ENCODE assay signal across 26 mouse cellular contexts in genomic region chr11:98332841-98333240, GRCm38 (mm10). TPM values are rescaled to one million over a fixed set of nuclear protein-coding genes. Genes with fewer than 3 reads are reported as not detected.
DNase-seq lines count a peak whose midpoint lies in the region; ATAC-seq and TF ChIP-seq lines count a peak whose summit lies in the region.
"Had no signal": no experiment of that assay in that cellular context is flagged by ENCODE, and none has a peak within 500 bp of the region (broad histone marks: within the 10 kb centered on the region; RNA-seq: fewer than 3 reads in every experiment).

No protein-coding gene starts in this region.

- 58% methylated on average over 4 of the region's 4 CpGs for whole genome bisulfite sequencing in cerebellum, adult 2 months
- WGBS in hindbrain, embryonic 14.5 days = 83% methylated on average over 4 of the region's 4 CpGs
- 68% methylated on average over 4 of the region's 4 CpGs for WGBS in hindbrain, embryonic 11.5 days
- WGBS in embryonic facial prominence, embryonic 10.5 days = 79% methylated on average over 4 of the region's 4 CpGs

- DNase-seq in cerebellum, adult 2 months = no peak
- no peak for DNase-seq in cerebellum, postnatal 25 days
- no peak for DNase-seq in hindbrain, embryonic 14.5 days (ENCODE audit: low spot score)
- no peak for DNase-seq in hindbrain, embryonic 11.5 days (ENCODE audit: low spot score)
- DNase-seq in right cerebral cortex, postnatal 14 days = peak; percentile 4
- no peak for DNase-seq in right cerebral cortex, postnatal 4 days
- no peak for DNase-seq in embryonic facial prominence, embryonic 10.5 days (ENCODE audit: low spot score)
- DNase-seq: adrenal gland, postnatal 10 days; gastrocnemius, postnatal 36 days; kidney, adult 18-20 months; kidney, postnatal 4 days; liver; lung, postnatal 4 days; midbrain, embryonic 14.5 days; right cerebral cortex, adult 18-20 months; thymus, adult 18-20 months; thymus, postnatal 36 days had no signal

- no peak for TF ChIP-seq CTCF in cerebellum, adult 2 months (IDR thresholded peaks at IDR 0.05; ENCODE audit: borderline replicate concordance, insufficient read depth, low read depth, low read length)

- no peak overlapping the region for H3K4me3 ChIP-seq in cerebellum, adult 2 months (replicated peaks; ENCODE audit: insufficient read depth, low read depth, low read length)
- H3K4me3 ChIP-seq in hindbrain, embryonic 14.5 days (replicated peaks; ENCODE audit: low read length) = no peak overlapping the region
- H3K4me3 ChIP-seq in hindbrain, embryonic 11.5 days (ENCODE audit: low read depth, low read length) = no peak overlapping the region
- H3K4me3 ChIP-seq in embryonic facial prominence, embryonic 10.5 days = no peak overlapping the region
- H3K4me3 ChIP-seq: limb, embryonic 10.5 days; liver, embryonic 15.5 days; lung, embryonic 15.5 days had no signal

- TF ChIP-seq POLR2A in cerebellum, adult 2 months (IDR thresholded peaks at IDR 0.05; ENCODE audit: borderline replicate concordance, insufficient read depth, low read length) = no peak

- peaks cover 47% of the 10 kb centered on the region for H3K4me1 ChIP-seq in cerebellum, adult 2 months (ENCODE audit: control insufficient read depth, insufficient read depth, low read length)
- peaks cover 18% of the 10 kb centered on the region; the same call in 1 of the 2 replicates for H3K4me1 ChIP-seq in hindbrain, embryonic 14.5 days (replicated peaks; ENCODE audit: control insufficient read depth, insufficient read depth, low read length)
- H3K4me1 ChIP-seq in hindbrain, embryonic 11.5 days (replicated peaks; ENCODE audit: control insufficient read depth, insufficient read depth, low read length) = peaks cover 11% of the 10 kb centered on the region; the same call in 1 of the 2 replicates
- H3K4me1 ChIP-seq in embryonic facial prominence, embryonic 10.5 days = peaks cover 25% of the 10 kb centered on the region

- no peaks in the 10 kb centered on the region for H3K27me3 ChIP-seq in cerebellum, adult 2 months (ENCODE audit: control insufficient read depth, insufficient read depth, low read length)
- peaks cover 92% of the 10 kb centered on the region for H3K27me3 ChIP-seq in hindbrain, embryonic 14.5 days (ENCODE audit: control insufficient read depth, insufficient read depth, low read length)
- H3K27me3 ChIP-seq in hindbrain, embryonic 11.5 days (ENCODE audit: control insufficient read depth, insufficient read depth, low read length) = peaks cover 100% of the 10 kb centered on the region
- peaks cover 100% of the 10 kb centered on the region for H3K27me3 ChIP-seq in embryonic facial prominence, embryonic 10.5 days (replicated peaks; ENCODE audit: low read depth, poor library complexity, severe bottlenecking)

- H3K36me3 ChIP-seq in hindbrain, embryonic 14.5 days (replicated peaks; ENCODE audit: control insufficient read depth, insufficient read depth) = no peaks in the 10 kb centered on the region
- no peaks in the 10 kb centered on the region for H3K36me3 ChIP-seq in hindbrain, embryonic 11.5 days (ENCODE audit: control insufficient read depth, insufficient read depth, low read length)
- no peaks in the 10 kb centered on the region for H3K36me3 ChIP-seq in embryonic facial prominence, embryonic 10.5 days (replicated peaks)
- H3K36me3 ChIP-seq: limb, embryonic 10.5 days; liver, embryonic 15.5 days; lung, embryonic 15.5 days; neural tube, embryonic 12.5 days had no signal

- no peak overlapping the region for H3K4me2 ChIP-seq in hindbrain, embryonic 14.5 days (replicated peaks)
- no peak overlapping the region for H3K4me2 ChIP-seq in hindbrain, embryonic 11.5 days (replicated peaks; ENCODE audit: low read depth, low read length)
- H3K4me2 ChIP-seq: liver, embryonic 15.5 days; lung, embryonic 15.5 days; neural tube, embryonic 12.5 days had no signal

- no peaks in the 10 kb centered on the region for H3K9me3 ChIP-seq in hindbrain, embryonic 14.5 days (ENCODE audit: control insufficient read depth, low read length)
- no peaks in the 10 kb centered on the region for H3K9me3 ChIP-seq in hindbrain, embryonic 11.5 days (ENCODE audit: control insufficient read depth, low read length)
- H3K9me3 ChIP-seq in embryonic facial prominence, embryonic 10.5 days = no peaks in the 10 kb centered on the region
- H3K9me3 ChIP-seq: limb, embryonic 10.5 days; liver, embryonic 15.5 days; lung, embryonic 15.5 days; neural tube, embryonic 12.5 days had no signal

- ATAC-seq in hindbrain, embryonic 14.5 days (ENCODE audit: low FRiP score) = no peak
- ATAC-seq in hindbrain, embryonic 11.5 days (ENCODE audit: low FRiP score) = no peak
- ATAC-seq: inflammation-experienced regulatory T-cells, adult 6 months had no signal

- H3K9ac ChIP-seq in hindbrain, embryonic 14.5 days = no peak overlapping the region
- H3K9ac ChIP-seq in hindbrain, embryonic 11.5 days (ENCODE audit: low read depth, low read length) = no peak overlapping the region
- H3K9ac ChIP-seq: liver, embryonic 15.5 days; lung, embryonic 15.5 days; neural tube, embryonic 12.5 days had no signal

- peak overlapping the region; percentile 99 for H3K27ac ChIP-seq in cerebellum, adult 2 months (ENCODE audit: insufficient read depth, low read length)
- H3K27ac ChIP-seq in hindbrain, embryonic 14.5 days = 0 out of 2 replicates have a peak overlapping the region, but pooled peaks have one; percentile 65
- no peak overlapping the region for H3K27ac ChIP-seq in hindbrain, embryonic 11.5 days (ENCODE audit: low read depth, low read length)
- no peak overlapping the region for H3K27ac ChIP-seq in embryonic facial prominence, embryonic 10.5 days (replicated peaks)
- H3K27ac ChIP-seq: limb, embryonic 10.5 days; liver, embryonic 15.5 days; lung, embryonic 15.5 days; neural tube, embryonic 12.5 days had no signal

RNA-seq across cellular contexts. Expression of gene Neurod2, which starts 3.4 kb away (rescaled TPM):
- 57.4 and 68.4 TPM in 2 replicates for polyA plus RNA-seq in cerebellum, adult 2 months (2012; rRNA removed)
- polyA plus RNA-seq in hindbrain, embryonic 14.5 days (2014; fragmentation: Nextera tagmentation; extraction: Ambion mirVana) = 21.7 and 25.5 TPM in 2 replicates
- polyA plus RNA-seq in hindbrain, embryonic 11.5 days (2014; fragmentation: Nextera tagmentation; extraction: Ambion mirVana) = 0.27 and 0.36 TPM in 2 replicates
- 0.08 TPM in 1 of 2 replicates, not detected in the other for polyA plus RNA-seq in embryonic facial prominence, embryonic 10.5 days (2016; fragmentation: Nextera tagmentation; extraction: Ambion mirVana)
- polyA plus RNA-seq: heart, embryonic 14.5 days; inflammation-experienced regulatory T-cells, adult 6 months; kidney, embryonic 16.5 days; limb, embryonic 10.5 days; liver, embryonic 15.5 days; lung, embryonic 15.5 days; stomach, embryonic 16.5 days had no signal

RNA-seq across cellular contexts. Expression of gene Ppp1r1b, which starts 15.4 kb away (rescaled TPM):
- polyA plus RNA-seq in cerebellum, adult 2 months (2012; rRNA removed) = 150 and 173 TPM in 2 replicates
- 3.0 and 3.3 TPM in 2 replicates for polyA plus RNA-seq in hindbrain, embryonic 14.5 days (2014; fragmentation: Nextera tagmentation; extraction: Ambion mirVana)
- polyA plus RNA-seq in hindbrain, embryonic 11.5 days (2014; fragmentation: Nextera tagmentation; extraction: Ambion mirVana) = 0.29 and 0.70 TPM in 2 replicates
- polyA plus RNA-seq in embryonic facial prominence, embryonic 10.5 days (2016; fragmentation: Nextera tagmentation; extraction: Ambion mirVana) = 0.26 and 0.30 TPM in 2 replicates
- polyA plus RNA-seq: inflammation-experienced regulatory T-cells, adult 6 months had no signal

RNA-seq across cellular contexts. Expression of gene Stard3, which starts 25.3 kb away (rescaled TPM):
- polyA plus RNA-seq in cerebellum, adult 2 months (2012; rRNA removed) = 53.5 and 56.1 TPM in 2 replicates
- 33.9 and 36.8 TPM in 2 replicates for polyA plus RNA-seq in hindbrain, embryonic 14.5 days (2014; fragmentation: Nextera tagmentation; extraction: Ambion mirVana)
- 40.1 and 43.2 TPM in 2 replicates for polyA plus RNA-seq in hindbrain, embryonic 11.5 days (2014; fragmentation: Nextera tagmentation; extraction: Ambion mirVana)
- polyA plus RNA-seq in embryonic facial prominence, embryonic 10.5 days (2016; fragmentation: Nextera tagmentation; extraction: Ambion mirVana) = 40.8 and 41.7 TPM in 2 replicates

RNA-seq across cellular contexts. Expression of gene Tcap, which starts 50.8 kb away (rescaled TPM):
- 0.95 and 1.3 TPM in 2 replicates for polyA plus RNA-seq in cerebellum, adult 2 months (2012; rRNA removed)
- not detected in 2 replicates for polyA plus RNA-seq in hindbrain, embryonic 14.5 days (2014; fragmentation: Nextera tagmentation; extraction: Ambion mirVana)
- polyA plus RNA-seq in hindbrain, embryonic 11.5 days (2014; fragmentation: Nextera tagmentation; extraction: Ambion mirVana) = 0.53 and 0.54 TPM in 2 replicates
- not detected in 2 replicates for polyA plus RNA-seq in embryonic facial prominence, embryonic 10.5 days (2016; fragmentation: Nextera tagmentation; extraction: Ambion mirVana)
- polyA plus RNA-seq: inflammation-experienced regulatory T-cells, adult 6 months; midbrain, embryonic 14.5 days had no signal

RNA-seq across cellular contexts. Expression of gene Pnmt, which starts 53.4 kb away (rescaled TPM):
- 0.26 and 0.40 TPM in 2 replicates for polyA plus RNA-seq in cerebellum, adult 2 months (2012; rRNA removed)
- 3.0 and 3.4 TPM in 2 replicates for polyA plus RNA-seq in hindbrain, embryonic 14.5 days (2014; fragmentation: Nextera tagmentation; extraction: Ambion mirVana)
- polyA plus RNA-seq in hindbrain, embryonic 11.5 days (2014; fragmentation: Nextera tagmentation; extraction: Ambion mirVana) = 0.54 and 0.93 TPM in 2 replicates
- 0.17 and 0.30 TPM in 2 replicates for polyA plus RNA-seq in embryonic facial prominence, embryonic 10.5 days (2016; fragmentation: Nextera tagmentation; extraction: Ambion mirVana)
- polyA plus RNA-seq: inflammation-experienced regulatory T-cells, adult 6 months; liver, embryonic 15.5 days; small intestine, adult 2 months had no signal

Comparison
In these comparisons a context has a peak if more than half of its experiments do, and no peak if none do; other contexts are left out.
1. H3K27ac ChIP-seq: peak in cerebellum, adult 2 months (single experiment) and hindbrain, embryonic 14.5 days (single experiment); none in hindbrain, embryonic 11.5 days (single experiment) and embryonic facial prominence, embryonic 10.5 days (single experiment).
2. RNA of gene Neurod2, which starts 3.4 kb away (polyA plus RNA-seq): 57.4 to 68.4 TPM in cerebellum, adult 2 months and 21.7 to 25.5 TPM in hindbrain, embryonic 14.5 days; 0.27 to 0.36 TPM in hindbrain, embryonic 11.5 days and 0.08 TPM in embryonic facial prominence, embryonic 10.5 days; every median in the first group is over 10 times any median in the second.
3. RNA of gene Ppp1r1b, which starts 15.4 kb away (polyA plus RNA-seq): 150 to 173 TPM in cerebellum, adult 2 months; 3.0 to 3.3 TPM in hindbrain, embryonic 14.5 days, 0.26 to 0.30 TPM in embryonic facial prominence, embryonic 10.5 days and 0.29 to 0.70 TPM in hindbrain, embryonic 11.5 days; every median in the first group is over 10 times any median in the second.